Mouse (Mus musculus): ENCODE results near the gene Phkb.

The Phkb gene

GRCm38 (mm10) chr8:86090666-86091065 lies 249.9 kb downstream of the Phkb start:
- DNase-seq (ENCODE audit: low spot score), result no peak
